Mouse (Mus musculus): Measurements from ENCODE around the gene Fkbp9. TPM values are rescaled to one million over a fixed set of nuclear protein-coding genes. Genes with fewer than 3 reads are reported as not detected.
A peak's percentile ranks its signal among the peaks of the same experiment; 100 is the strongest.

Gene Fkbp9
- total and polyA plus RNA-seq, 2 experiments from 2014 or later, result 33.8 to 47.8 TPM

DNA sequence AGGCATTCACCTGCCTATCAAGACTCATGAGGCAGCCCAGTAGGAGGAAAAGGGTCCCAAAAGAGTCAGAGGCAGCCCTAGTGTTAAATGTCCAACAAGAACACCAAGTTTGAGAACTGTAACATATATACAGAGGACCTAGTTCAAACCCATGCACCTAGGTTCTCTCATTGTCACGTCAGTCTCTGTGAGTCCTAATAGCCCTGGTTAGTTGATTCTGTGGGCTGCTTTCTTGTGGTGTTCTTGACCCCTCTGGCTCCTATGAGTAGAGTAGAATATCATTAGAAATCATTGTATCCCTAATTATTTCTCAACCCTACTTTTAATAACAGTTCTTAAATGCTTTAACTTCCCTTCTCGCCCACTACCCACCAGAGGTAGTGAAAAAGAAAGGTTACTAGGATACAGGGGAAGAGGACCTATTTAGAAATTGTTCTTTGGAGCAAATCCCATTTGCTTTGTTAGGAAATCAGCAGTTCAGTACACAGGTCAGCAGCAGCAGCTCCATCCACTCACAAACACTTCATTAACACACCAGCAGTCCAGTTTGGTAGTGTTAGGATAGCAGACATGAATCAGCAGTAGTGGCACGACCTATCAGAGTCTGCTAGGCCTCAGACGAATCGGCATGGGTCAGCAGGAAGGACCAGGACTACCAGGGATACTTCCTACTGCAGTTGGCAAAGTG is 13.3 kb upstream of the Fkbp9 start:
- TF ChIP-seq CTCF (IDR thresholded peaks at IDR 0.05; ENCODE audit: low read depth), result no peak
- Histone ChIP-seq H3K4me1 (ENCODE audit: insufficient read depth) (no peaks in the 10 kb centered on the region), H3K9me3 (ENCODE audit: low read length) (no peaks in the 10 kb centered on the region), H3K4me3 (ENCODE audit: low read depth, low read length) (no peak overlapping the region), H3K27ac (ENCODE audit: low read depth, low read length) (no peak overlapping the region), H3K36me3 (ENCODE audit: insufficient read depth) (no peaks in the 10 kb centered on the region), H3K9ac (no peak overlapping the region), H3K27me3 (ENCODE audit: insufficient read depth, low read length) (no peaks in the 10 kb centered on the region), H3K4me2 (ENCODE audit: low read depth) (no peak overlapping the region)
- WGBS, result 68% methylated on average over 5 of the region's 5 CpGs
- DNase-seq (no peak), ATAC-seq (no peak)

DNA sequence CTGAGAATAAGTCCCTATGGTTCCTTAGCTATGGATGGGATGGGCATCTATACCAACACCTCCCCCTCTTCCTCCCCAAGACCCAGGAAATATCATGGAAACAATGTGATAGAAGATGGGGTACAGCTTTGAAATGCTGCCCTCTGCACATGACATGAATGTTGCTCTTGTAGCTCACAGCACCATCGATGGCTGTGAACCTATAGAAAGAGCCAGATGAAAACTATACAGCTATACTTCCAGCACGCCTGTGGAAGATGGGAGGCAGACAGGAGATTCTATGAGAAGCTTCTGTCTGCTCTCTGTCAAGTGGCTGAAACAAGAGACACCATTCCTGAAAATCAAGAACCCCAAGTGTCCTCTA is 12.8 kb upstream of the Fkbp9 start:
- H3K9me3 ChIP-seq (ENCODE audit: low read length), result no peaks in the 10 kb centered on the region
- H3K4me2 ChIP-seq (ENCODE audit: low read depth), result no peak overlapping the region
- WGBS, result 78% methylated on average over 2 of the region's 2 CpGs
- no peak overlapping the region for H3K27ac ChIP-seq (ENCODE audit: low read depth, low read length)
- ATAC-seq (no peak), DNase-seq (no peak)
- no peaks in the 10 kb centered on the region for H3K4me1 ChIP-seq (ENCODE audit: insufficient read depth)
- H3K27me3 ChIP-seq (ENCODE audit: insufficient read depth, low read length), result no peaks in the 10 kb centered on the region
- H3K4me3 ChIP-seq (ENCODE audit: low read depth, low read length), result no peak overlapping the region
- no peaks in the 10 kb centered on the region for H3K36me3 ChIP-seq (ENCODE audit: insufficient read depth)
- H3K9ac ChIP-seq, result no peak overlapping the region
- no peak for TF ChIP-seq CTCF (IDR thresholded peaks at IDR 0.05; ENCODE audit: low read depth)

DNA sequence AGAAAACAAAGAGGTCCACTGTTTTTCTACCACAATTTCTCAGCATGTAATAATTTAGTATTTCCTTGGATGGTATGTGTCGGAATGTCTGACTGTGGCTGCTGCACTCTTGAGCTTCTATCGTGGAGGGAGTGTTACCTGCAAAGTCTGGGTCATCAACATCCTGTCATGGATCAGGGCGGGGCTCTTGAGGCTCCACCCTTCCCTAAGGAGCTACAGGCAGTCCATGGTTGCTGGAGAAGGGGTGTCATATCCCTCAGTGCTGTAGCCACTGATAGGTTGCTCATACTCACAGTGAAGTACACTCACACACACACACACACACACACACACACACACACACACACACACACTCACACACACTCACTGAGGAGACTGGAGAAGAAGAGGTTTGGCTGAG is 6.2 kb upstream of the Fkbp9 start:
- Histone ChIP-seq H3K9ac (no peak overlapping the region), H3K27ac (ENCODE audit: low read depth, low read length) (no peak overlapping the region), H3K4me1 (ENCODE audit: insufficient read depth) (no peaks in the 10 kb centered on the region), H3K27me3 (ENCODE audit: insufficient read depth, low read length) (no peaks in the 10 kb centered on the region), H3K4me3 (ENCODE audit: low read depth, low read length) (no peak overlapping the region), H3K36me3 (ENCODE audit: insufficient read depth) (no peaks in the 10 kb centered on the region), H3K4me2 (ENCODE audit: low read depth) (no peak overlapping the region), H3K9me3 (ENCODE audit: low read length) (no peaks in the 10 kb centered on the region)
- DNase-seq (no peak), ATAC-seq (no peak)
- no peak for TF ChIP-seq CTCF (IDR thresholded peaks at IDR 0.05; ENCODE audit: low read depth)
- 63% methylated on average over 3 of the region's 3 CpGs for WGBS

DNA sequence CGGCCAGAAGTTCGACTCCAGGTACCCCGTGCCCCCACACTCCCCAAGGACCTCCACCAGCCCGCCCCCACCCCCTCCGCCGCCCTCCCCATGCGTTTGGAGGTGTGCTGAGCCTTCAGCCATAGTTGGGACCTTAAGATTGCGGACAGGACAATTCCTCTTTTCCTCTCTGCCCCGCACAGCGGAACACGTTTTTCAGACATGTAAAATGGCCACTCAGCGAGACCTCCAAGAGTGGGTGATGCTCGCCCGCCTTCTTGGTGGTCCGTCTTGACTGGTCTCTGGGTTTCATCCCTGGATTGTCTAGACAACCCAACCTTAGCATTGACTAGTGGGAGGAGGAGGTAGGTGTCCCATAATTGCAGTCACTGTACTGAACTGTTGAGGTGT is 543 bp downstream of the Fkbp9 start:
- Histone ChIP-seq H3K4me2 (ENCODE audit: low read depth) (peak overlapping the region; percentile 86), H3K4me1 (ENCODE audit: insufficient read depth) (no peaks in the 10 kb centered on the region; the same call in 1 of the 2 replicates), H3K27ac (ENCODE audit: low read depth, low read length) (no peak overlapping the region), H3K4me3 (ENCODE audit: low read depth, low read length) (peak overlapping the region; percentile 59), H3K36me3 (ENCODE audit: insufficient read depth) (no peaks in the 10 kb centered on the region), H3K9me3 (ENCODE audit: low read length) (no peaks in the 10 kb centered on the region), H3K9ac (peak overlapping the region; percentile 57), H3K27me3 (ENCODE audit: insufficient read depth, low read length) (no peaks in the 10 kb centered on the region)
- DNase-seq (peak; percentile 7), ATAC-seq (0 out of 2 replicates have a peak, but pooled peaks have one; percentile 15)
- WGBS, result 9% methylated on average over 15 of the region's 15 CpGs
- no peak for TF ChIP-seq CTCF (IDR thresholded peaks at IDR 0.05; ENCODE audit: low read depth)

DNA sequence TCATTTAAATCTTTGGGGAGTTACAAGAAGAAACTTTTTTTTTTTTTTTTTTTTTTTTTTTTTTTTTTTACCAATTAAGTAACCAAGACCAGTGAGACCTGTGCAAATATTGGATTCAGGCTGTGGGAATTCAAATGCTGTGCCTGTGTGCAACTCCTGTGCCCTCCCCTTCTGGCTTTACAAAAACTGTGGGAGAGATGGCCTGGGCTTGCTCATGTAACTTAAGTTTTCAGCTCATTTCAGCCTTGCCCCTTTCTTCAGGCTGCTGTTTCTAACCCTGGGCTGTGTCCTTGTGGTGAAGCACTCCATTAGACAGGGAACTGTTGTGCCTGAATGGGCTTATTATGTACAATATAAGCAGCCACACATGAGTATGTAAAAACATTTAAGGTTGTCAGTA is 971 bp downstream of the Fkbp9 start:
- DNase-seq (no peak), ATAC-seq (no peak)
- TF ChIP-seq CTCF (IDR thresholded peaks at IDR 0.05; ENCODE audit: low read depth), result no peak
- Histone ChIP-seq H3K4me3 (ENCODE audit: low read depth, low read length) (peak overlapping the region; percentile 59; the same call in 1 of the 2 replicates), H3K27me3 (ENCODE audit: insufficient read depth, low read length) (no peaks in the 10 kb centered on the region), H3K4me2 (ENCODE audit: low read depth) (peak overlapping the region; percentile 86; the same call in 1 of the 2 replicates), H3K9me3 (ENCODE audit: low read length) (no peaks in the 10 kb centered on the region), H3K4me1 (ENCODE audit: insufficient read depth) (no peaks in the 10 kb centered on the region; the same call in 1 of the 2 replicates), H3K27ac (ENCODE audit: low read depth, low read length) (no peak overlapping the region), H3K36me3 (ENCODE audit: insufficient read depth) (no peaks in the 10 kb centered on the region), H3K9ac (no peak overlapping the region)

DNA sequence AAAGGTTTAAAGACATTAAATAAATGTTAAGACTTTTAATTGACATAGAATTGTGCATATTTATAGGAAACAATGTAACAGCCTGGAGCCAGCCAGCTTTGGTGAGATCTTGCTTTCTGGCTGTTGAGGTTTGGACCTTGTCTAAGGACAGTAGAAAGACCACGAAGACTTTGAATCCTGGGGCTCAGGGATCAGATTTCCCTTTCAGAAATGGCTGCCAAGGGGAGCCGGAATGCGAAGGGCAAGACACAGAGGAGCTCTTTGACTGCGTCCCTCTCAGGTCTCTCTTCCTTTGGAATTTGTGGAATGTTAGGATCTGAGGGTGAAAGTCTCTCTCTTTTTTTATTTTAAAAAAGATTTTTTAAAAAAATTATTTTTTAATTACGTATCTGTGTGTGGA is 2.9 kb downstream of the Fkbp9 start:
- H3K9me3 ChIP-seq (ENCODE audit: low read length), result no peaks in the 10 kb centered on the region
- no peak for TF ChIP-seq CTCF (IDR thresholded peaks at IDR 0.05; ENCODE audit: low read depth)
- H3K4me1 ChIP-seq (ENCODE audit: insufficient read depth), result no peaks in the 10 kb centered on the region; the same call in 1 of the 2 replicates
- H3K4me3 ChIP-seq (ENCODE audit: low read depth, low read length), result no peak overlapping the region
- no peak overlapping the region for H3K27ac ChIP-seq (ENCODE audit: low read depth, low read length)
- no peak overlapping the region for H3K9ac ChIP-seq
- WGBS, result 59% methylated on average over 5 of the region's 5 CpGs
- no peak overlapping the region for H3K4me2 ChIP-seq (ENCODE audit: low read depth)
- H3K27me3 ChIP-seq (ENCODE audit: insufficient read depth, low read length), result no peaks in the 10 kb centered on the region
- ATAC-seq (no peak), DNase-seq (no peak)
- H3K36me3 ChIP-seq (ENCODE audit: insufficient read depth), result no peaks in the 10 kb centered on the region

DNA sequence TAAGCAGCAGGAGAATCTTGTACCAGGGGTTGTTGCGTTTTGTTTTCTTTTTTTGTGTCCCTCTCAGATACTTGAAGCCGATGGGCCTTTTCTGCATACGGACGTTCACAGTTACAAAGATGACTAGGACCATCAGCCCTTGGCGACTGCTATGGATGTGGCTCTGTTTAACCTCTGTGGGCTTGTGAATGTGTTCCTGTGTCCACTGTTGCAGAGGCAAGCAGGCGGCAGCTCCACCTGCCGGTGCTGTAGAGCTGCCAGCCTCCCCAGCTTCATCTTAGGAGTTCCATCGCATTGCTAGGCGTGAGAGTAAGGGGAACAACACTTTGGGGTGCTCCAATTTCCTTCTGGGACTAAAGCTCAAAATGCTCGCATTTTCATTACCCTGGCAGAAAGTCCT is 3.7 kb downstream of the Fkbp9 start:
- Histone ChIP-seq H3K27me3 (ENCODE audit: insufficient read depth, low read length) (no peaks in the 10 kb centered on the region), H3K36me3 (ENCODE audit: insufficient read depth) (no peaks in the 10 kb centered on the region), H3K4me3 (ENCODE audit: low read depth, low read length) (no peak overlapping the region), H3K27ac (ENCODE audit: low read depth, low read length) (no peak overlapping the region), H3K9me3 (ENCODE audit: low read length) (no peaks in the 10 kb centered on the region), H3K4me1 (ENCODE audit: insufficient read depth) (no peaks in the 10 kb centered on the region; the same call in 1 of the 2 replicates), H3K9ac (no peak overlapping the region), H3K4me2 (ENCODE audit: low read depth) (no peak overlapping the region)
- no peak for TF ChIP-seq CTCF (IDR thresholded peaks at IDR 0.05; ENCODE audit: low read depth)
- ATAC-seq (no peak), DNase-seq (no peak)
- 82% methylated on average over 10 of the region's 10 CpGs for WGBS

All from forebrain, postnatal 0 days (tissue).